12 mouse cellular contexts compared by ENCODE assay signal in the genomic region with DNA sequence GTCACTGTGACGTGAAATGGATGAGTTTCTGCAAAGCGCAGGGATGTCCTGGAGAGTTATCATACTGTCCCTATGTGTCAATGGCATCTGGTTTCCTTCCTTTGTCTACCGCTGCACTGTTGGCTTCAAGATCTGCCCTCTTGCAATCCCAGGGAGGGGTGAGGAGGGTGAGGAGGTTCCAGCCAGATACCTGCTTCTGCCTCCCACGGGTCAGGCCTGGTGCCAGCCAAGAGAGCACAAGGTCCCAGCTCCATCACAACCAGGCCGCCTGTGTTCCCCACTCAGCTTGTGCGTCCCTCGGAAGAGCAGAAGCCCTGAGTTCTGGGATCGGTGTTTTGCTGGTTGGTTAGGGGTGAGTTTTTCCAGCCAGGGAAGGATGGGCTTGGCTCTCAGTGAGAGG. TPM values are rescaled to one million over a fixed set of nuclear protein-coding genes. Genes with fewer than 3 reads are reported as not detected.
DNase-seq lines count a peak whose midpoint lies in the region; ATAC-seq and TF ChIP-seq lines count a peak whose summit lies in the region.
"Had no signal": no experiment of that assay in that cellular context is flagged by ENCODE, and none has a peak within 500 bp of the region (broad histone marks: within the 10 kb centered on the region; RNA-seq: fewer than 3 reads in every experiment).

No protein-coding gene starts in this region.

- peak; percentile 53 for DNase-seq in adrenal gland, postnatal 14 days
- DNase-seq in adrenal gland, postnatal 36 days, result no peak
- DNase-seq in lung, embryonic 14.5 days, result peak; percentile 30
- no peak for DNase-seq in lung, postnatal 36 days
- no peak for DNase-seq in liver, postnatal 0 days
- DNase-seq in cerebellum, adult 11-12 months, result no peak
- DNase-seq in midbrain, embryonic 14.5 days, result no peak
- DNase-seq: adrenal gland, postnatal 25 days; cerebellum, postnatal 36 days had no signal

- ATAC-seq in lung, embryonic 14.5 days (ENCODE audit: insufficient read depth), result peak; percentile 24; the same call in 1 of the 2 replicates
- no peak for ATAC-seq in heart, embryonic 14.5 days (ENCODE audit: insufficient number of reproducible peaks, insufficient read depth, low FRiP score, low read depth)
- ATAC-seq in liver, postnatal 0 days, result peak; percentile 35; the same call in 1 of the 2 replicates
- no peak for ATAC-seq in midbrain, embryonic 14.5 days (ENCODE audit: low FRiP score, low TSS enrichment)

- no peak overlapping the region for H3K4me2 ChIP-seq in lung, embryonic 14.5 days
- no peak overlapping the region for H3K4me2 ChIP-seq in heart, embryonic 14.5 days (ENCODE audit: low read length)
- H3K4me2 ChIP-seq in liver, postnatal 0 days (ENCODE audit: low read depth, low read length), result no peak overlapping the region
- no peak overlapping the region for H3K4me2 ChIP-seq in midbrain, embryonic 14.5 days (ENCODE audit: low read length)
- H3K4me2 ChIP-seq: liver, embryonic 15.5 days had no signal

- 37% methylated on average over 8 of the region's 8 CpGs for WGBS in lung, embryonic 14.5 days
- WGBS in heart, embryonic 14.5 days, result 31% methylated on average over 8 of the region's 8 CpGs
- 68% methylated on average over 8 of the region's 8 CpGs for WGBS in liver, postnatal 0 days (ENCODE audit: insufficient replicate concordance)
- WGBS in midbrain, embryonic 14.5 days, result 67% methylated on average over 8 of the region's 8 CpGs

- H3K4me3 ChIP-seq in lung, embryonic 14.5 days (ENCODE audit: low read depth, low read length), result no peak overlapping the region
- H3K4me3 ChIP-seq in heart, embryonic 14.5 days (ENCODE audit: control insufficient read depth in 1 of 2, insufficient read depth in 1 of 2, low read depth in 1 of 2, low read length in 2 of 2), result no peak overlapping the region
- H3K4me3 ChIP-seq in liver, postnatal 0 days (ENCODE audit: low read depth, low read length), result no peak overlapping the region
- no peak overlapping the region for H3K4me3 ChIP-seq in midbrain, embryonic 14.5 days (replicated peaks; ENCODE audit: low read depth, low read length)
- H3K4me3 ChIP-seq: layer of hippocampus, adult 2 months; liver, embryonic 15.5 days had no signal

- H3K9me3 ChIP-seq in lung, embryonic 14.5 days (ENCODE audit: low read depth, low read length), result no peaks in the 10 kb centered on the region
- no peaks in the 10 kb centered on the region for H3K9me3 ChIP-seq in heart, embryonic 14.5 days (ENCODE audit: control insufficient read depth, low read length)
- H3K9me3 ChIP-seq in liver, postnatal 0 days (ENCODE audit: low read length), result no peaks in the 10 kb centered on the region
- H3K9me3 ChIP-seq in midbrain, embryonic 14.5 days (ENCODE audit: control insufficient read depth, low read length), result no peaks in the 10 kb centered on the region
- H3K9me3 ChIP-seq: liver, embryonic 15.5 days had no signal

- TF ChIP-seq CTCF in lung, embryonic 14.5 days (IDR thresholded peaks at IDR 0.05; ENCODE audit: low read depth), result no peak
- no peak for TF ChIP-seq CTCF in liver, postnatal 0 days (IDR thresholded peaks at IDR 0.05; ENCODE audit: low read depth)

- no peaks in the 10 kb centered on the region for H3K36me3 ChIP-seq in lung, embryonic 14.5 days (ENCODE audit: insufficient read depth)
- H3K36me3 ChIP-seq in heart, embryonic 14.5 days (ENCODE audit: control insufficient read depth, insufficient read depth, low read length), result no peaks in the 10 kb centered on the region
- no peaks in the 10 kb centered on the region for H3K36me3 ChIP-seq in liver, postnatal 0 days (replicated peaks; ENCODE audit: insufficient read depth, low read length)
- H3K36me3 ChIP-seq in midbrain, embryonic 14.5 days (ENCODE audit: control insufficient read depth, insufficient read depth, low read length), result no peaks in the 10 kb centered on the region
- H3K36me3 ChIP-seq: liver, embryonic 15.5 days had no signal

- no peaks in the 10 kb centered on the region for H3K27me3 ChIP-seq in lung, embryonic 14.5 days (ENCODE audit: insufficient read depth, low read length)
- H3K27me3 ChIP-seq in heart, embryonic 14.5 days (ENCODE audit: control insufficient read depth, insufficient read depth, low read length), result no peaks in the 10 kb centered on the region
- H3K27me3 ChIP-seq in liver, postnatal 0 days (ENCODE audit: insufficient read depth, low read length), result no peaks in the 10 kb centered on the region
- no peaks in the 10 kb centered on the region for H3K27me3 ChIP-seq in midbrain, embryonic 14.5 days (ENCODE audit: control insufficient read depth, insufficient read depth, low read length)

- no peak for TF ChIP-seq EP300 in liver, postnatal 0 days (IDR thresholded peaks at IDR 0.05; ENCODE audit: low read depth)

- H3K9ac ChIP-seq in lung, embryonic 14.5 days, result no peak overlapping the region
- 0 out of 2 replicates have a peak overlapping the region, but pooled peaks have one; percentile 11 for H3K9ac ChIP-seq in heart, embryonic 14.5 days (ENCODE audit: low read length)
- H3K9ac ChIP-seq in liver, postnatal 0 days (replicated peaks), result no peak overlapping the region
- no peak overlapping the region for H3K9ac ChIP-seq in midbrain, embryonic 14.5 days (replicated peaks; ENCODE audit: low read length)
- H3K9ac ChIP-seq: liver, embryonic 15.5 days had no signal

- H3K4me1 ChIP-seq in lung, embryonic 14.5 days (ENCODE audit: insufficient read depth), result peaks cover 26% of the 10 kb centered on the region; the same call in 1 of the 2 replicates
- peaks cover 19 to 26% of the 10 kb centered on the region in 2 experiments for H3K4me1 ChIP-seq in heart, embryonic 14.5 days (ENCODE audit: control insufficient read depth in 2 of 2, insufficient read depth in 2 of 2, low read length in 2 of 2)
- peaks cover 21% of the 10 kb centered on the region for H3K4me1 ChIP-seq in liver, postnatal 0 days (ENCODE audit: insufficient read depth)
- peaks cover 14% of the 10 kb centered on the region for H3K4me1 ChIP-seq in midbrain, embryonic 14.5 days (ENCODE audit: control insufficient read depth, insufficient read depth, low read length)

- peak overlapping the region; percentile 79; the same call in 1 of the 2 replicates for H3K27ac ChIP-seq in lung, embryonic 14.5 days (ENCODE audit: low read depth)
- H3K27ac ChIP-seq in heart, embryonic 14.5 days (replicated peaks in 1 of 2; ENCODE audit: control insufficient read depth in 1 of 2, insufficient read depth in 1 of 2, low read depth in 2 of 2, low read length in 2 of 2), result 0 out of 4 replicates have a peak overlapping the region, but pooled peaks of 1 of the 2 experiments have one; percentile 37
- H3K27ac ChIP-seq in liver, postnatal 0 days (ENCODE audit: low read depth), result no peak overlapping the region
- H3K27ac ChIP-seq in midbrain, embryonic 14.5 days (replicated peaks; ENCODE audit: low read depth, low read length), result no peak overlapping the region
- H3K27ac ChIP-seq: layer of hippocampus, adult 2 months had no signal

RNA-seq across cellular contexts. Expression of gene Cdc42ep4, which starts 15.6 kb away (rescaled TPM):
- total RNA-seq in adrenal gland, postnatal 14 days (2021), result 76.8 and 82.7 TPM in 2 replicates
- total RNA-seq in adrenal gland, postnatal 36 days (2021), result 100 to 1,000 TPM; 128 to 136 TPM
- 86.6 and 86.9 TPM in 2 replicates for polyA plus RNA-seq in lung, embryonic 14.5 days (2014; fragmentation: Nextera tagmentation; extraction: Ambion mirVana)
- 13.3 and 16.8 TPM in 2 replicates for polyA plus RNA-seq in heart, embryonic 14.5 days (2014; fragmentation: Nextera tagmentation; extraction: Ambion mirVana)
- 12.4 and 13.7 TPM in 2 replicates for polyA plus RNA-seq in liver, postnatal 0 days (2015; fragmentation: Nextera tagmentation; extraction: Ambion mirVana)
- 45.4 and 49.5 TPM in 2 replicates for polyA plus RNA-seq in midbrain, embryonic 14.5 days (2014; fragmentation: Nextera tagmentation; extraction: Ambion mirVana)

RNA-seq across cellular contexts. Expression of gene Cpsf4l, which starts 57.5 kb away (rescaled TPM):
- 1.5 and 2.5 TPM in 2 replicates for total RNA-seq in adrenal gland, postnatal 14 days (2021)
- total RNA-seq in adrenal gland, postnatal 36 days (2021), result under 1 TPM; 0.23 to 0.76 TPM
- 0.35 and 0.59 TPM in 2 replicates for polyA plus RNA-seq in lung, embryonic 14.5 days (2014; fragmentation: Nextera tagmentation; extraction: Ambion mirVana)
- 0.18 and 0.19 TPM in 2 replicates for polyA plus RNA-seq in heart, embryonic 14.5 days (2014; fragmentation: Nextera tagmentation; extraction: Ambion mirVana)
- polyA plus RNA-seq in liver, postnatal 0 days (2015; fragmentation: Nextera tagmentation; extraction: Ambion mirVana), result 0.38 and 0.46 TPM in 2 replicates
- polyA plus RNA-seq in midbrain, embryonic 14.5 days (2014; fragmentation: Nextera tagmentation; extraction: Ambion mirVana), result 0.26 and 0.47 TPM in 2 replicates
- total RNA-seq: layer of hippocampus, adult 2 months had no signal
- polyA plus RNA-seq: liver, embryonic 15.5 days had no signal

Comparison
In these comparisons a context has a peak if more than half of its experiments do, and no peak if none do; other contexts are left out.
1. DNase-seq: peak in adrenal gland, postnatal 14 days (single experiment) and lung, embryonic 14.5 days (single experiment); none in adrenal gland, postnatal 36 days (0 of 2), lung, postnatal 36 days (single experiment), liver, postnatal 0 days (single experiment), cerebellum, adult 11-12 months (single experiment) and midbrain, embryonic 14.5 days (single experiment).
2. ATAC-seq: peak in lung, embryonic 14.5 days (single experiment) and liver, postnatal 0 days (single experiment); none in heart, embryonic 14.5 days (single experiment) and midbrain, embryonic 14.5 days (single experiment).